Mouse (Mus musculus): ENCODE data around the gene Utp4.

DNA sequence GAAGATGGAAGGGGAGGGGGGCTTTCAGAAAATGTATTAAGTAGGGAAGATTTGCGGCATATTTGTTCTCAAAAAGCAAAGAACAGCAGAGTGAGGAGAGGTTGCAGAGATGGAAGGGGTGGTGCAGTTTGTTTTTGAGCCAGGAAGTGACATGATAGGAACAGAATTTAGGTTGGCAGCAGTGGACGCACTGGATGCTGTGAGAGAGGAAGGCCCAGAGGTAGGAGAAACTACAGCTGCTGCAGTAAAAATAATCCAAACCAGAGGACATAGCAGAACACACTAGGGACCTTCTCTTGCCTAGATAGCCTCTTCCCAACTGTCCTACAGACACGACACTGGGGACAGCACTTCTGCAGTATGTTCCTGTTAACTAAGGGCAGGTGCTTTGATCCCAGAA, 51.3 kb downstream of the Utp4 start:
- TF ChIP-seq CTCF (IDR thresholded peaks at IDR 0.05; ENCODE audit: low read depth) (no peak), EP300 (IDR thresholded peaks at IDR 0.05; ENCODE audit: low read depth) (no peak)
